Mouse (Mus musculus): ENCODE measurements around the gene Csmd2.

DNA sequence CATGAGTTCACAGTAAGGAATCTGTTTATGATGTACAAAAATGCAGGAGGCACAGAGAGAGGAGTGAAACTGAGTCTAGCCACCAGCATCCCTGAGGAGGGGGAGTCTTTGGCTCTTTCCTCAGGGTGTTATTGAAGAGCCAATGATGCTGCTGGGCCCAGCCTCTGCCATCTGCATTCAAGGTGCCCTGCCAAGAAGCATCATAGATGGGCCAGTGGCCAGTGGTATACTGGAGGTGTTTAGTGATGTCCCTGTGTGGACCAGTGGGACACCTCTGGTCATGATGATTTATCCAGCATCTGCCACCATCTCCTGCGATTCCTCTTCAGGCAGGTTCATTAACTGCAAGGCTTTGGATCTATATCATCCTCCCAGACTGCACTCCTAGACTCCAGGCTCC, 61.1 kb downstream of the Csmd2 start:
- TF ChIP-seq CTCF (IDR thresholded peaks at IDR 0.05; ENCODE audit: low read depth, low read length): no peak
- TF ChIP-seq GATA1 (IDR thresholded peaks at IDR 0.05; ENCODE audit: borderline replicate concordance, low read length): no peak
- TF ChIP-seq POLR2AphosphoS5 (IDR thresholded peaks at IDR 0.05; ENCODE audit: insufficient replicate concordance, low read depth, low read length): no peak
- TF ChIP-seq TAL1 (conservative IDR thresholded peaks at IDR 0.05; ENCODE audit: low read depth, low read length): no peak
- no peak for TF ChIP-seq GATA2 (IDR thresholded peaks at IDR 0.05; ENCODE audit: borderline replicate concordance, low read depth, low read length)
